Mouse (Mus musculus) bone marrow, adult 2 months (tissue): Measurements from ENCODE around the gene Ppm1l.

Source experiments
- CTCF ChIP-seq: fragments of 200-500 bp; IDR thresholded peaks from 2 replicates; pipeline ENCODE4 v1.5.1; 2011; ENCODE audit warnings: low read length, control low read depth; ENCODE audit not compliant: control insufficient read depth, insufficient read depth
- POLR2A ChIP-seq: fragments of 200-500 bp; IDR thresholded peaks from 2 replicates; pipeline ENCODE4 v1.6.1; 2011; ENCODE audit warnings: low read depth, mild to moderate bottlenecking, control low read depth, low read length, borderline replicate concordance; ENCODE audit not compliant: control insufficient read depth

DNA sequence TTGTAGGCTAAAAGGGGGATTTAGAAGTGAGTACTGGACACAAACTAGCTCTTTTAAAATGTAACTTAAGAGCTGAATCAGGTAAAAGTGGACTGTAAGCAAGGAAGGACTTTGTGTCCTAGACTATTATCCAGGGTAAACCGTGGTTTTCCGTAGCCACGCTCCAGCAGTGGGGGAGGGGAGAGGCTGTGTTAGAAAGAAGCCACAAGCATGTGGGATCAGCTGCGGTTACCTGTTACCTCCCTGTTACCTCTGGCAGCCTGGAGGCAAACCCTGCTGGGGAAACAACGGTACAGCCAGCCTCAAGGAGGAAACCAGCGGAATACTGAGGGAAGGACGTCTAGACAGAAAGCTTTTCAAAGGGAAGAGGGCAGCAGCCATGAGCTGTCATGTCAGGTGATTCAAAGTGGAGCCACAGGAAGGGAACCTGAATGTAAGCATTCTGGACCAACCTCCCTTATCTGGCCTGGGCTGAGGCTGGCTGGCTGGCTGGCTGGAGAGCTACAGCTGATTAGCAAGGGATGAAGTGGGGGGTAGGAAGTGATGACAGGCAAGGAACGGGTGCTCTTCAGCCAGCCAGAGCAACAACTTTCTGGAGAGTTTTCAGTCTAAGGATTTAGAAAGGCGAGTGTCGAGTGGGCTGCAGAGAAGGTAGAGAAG is 271.6 kb downstream of the Ppm1l start:
- TF ChIP-seq CTCF = no peak
- TF ChIP-seq POLR2A = no peak
